Mouse (Mus musculus): ENCODE data around the gene Cdk5rap2. TPM values are rescaled to one million over a fixed set of nuclear protein-coding genes. Genes with fewer than 3 reads are reported as not detected.

The Cdk5rap2 gene
- total and polyA plus RNA-seq, 2 experiments from 2014 or later, result 2.8 to 6.1 TPM

DNA sequence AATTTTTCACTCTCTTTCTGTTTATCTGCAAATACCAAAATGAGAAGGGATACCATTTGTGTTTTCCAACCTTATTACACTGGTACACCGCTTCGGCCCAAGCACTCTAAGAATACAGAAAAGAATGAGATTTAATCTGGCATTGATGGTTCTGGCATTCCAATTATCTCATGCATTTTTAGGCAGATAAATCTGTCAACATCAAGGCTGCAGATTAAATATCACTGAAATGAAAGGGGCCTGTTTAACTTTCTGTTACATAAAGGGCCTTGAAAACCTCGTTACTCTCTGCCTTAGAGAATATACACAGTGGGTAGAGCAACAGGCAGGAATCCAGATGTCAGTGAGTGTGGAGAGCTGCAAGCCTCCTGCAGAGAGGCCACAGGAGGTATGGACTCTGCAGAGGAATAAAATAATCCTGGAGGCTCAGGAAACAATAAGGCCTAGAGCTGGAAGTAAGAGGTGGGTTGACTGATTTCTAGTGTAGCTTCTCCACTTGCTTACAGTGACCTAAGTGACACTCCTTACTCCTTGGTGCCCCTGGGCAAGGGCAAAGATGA, 166.6 kb downstream of the Cdk5rap2 start:
- Histone ChIP-seq H3K4me3 (ENCODE audit: low read depth, low read length) (no peak overlapping the region), H3K36me3 (replicated peaks; ENCODE audit: control insufficient read depth, insufficient read depth, low read length) (peaks cover 34% of the 10 kb centered on the region), H3K4me2 (ENCODE audit: low read depth, low read length) (no peak overlapping the region), H3K27me3 (ENCODE audit: control insufficient read depth, insufficient read depth, low read length) (no peaks in the 10 kb centered on the region), H3K4me1 (ENCODE audit: control insufficient read depth, insufficient read depth) (no peaks in the 10 kb centered on the region), H3K9ac (replicated peaks; ENCODE audit: low read depth, low read length) (no peak overlapping the region), H3K9me3 (replicated peaks; ENCODE audit: control insufficient read depth, low read length) (no peaks in the 10 kb centered on the region), H3K27ac (ENCODE audit: low read depth) (no peak overlapping the region)
- ATAC-seq (ENCODE audit: insufficient read depth, low read depth), result no peak
- 58% methylated on average over 3 of the region's 3 CpGs for WGBS
- no peak for DNase-seq (ENCODE audit: low spot score)
- TF ChIP-seq CTCF (IDR thresholded peaks at IDR 0.05; ENCODE audit: low read depth), result no peak
- TF ChIP-seq EP300 (IDR thresholded peaks at IDR 0.05; ENCODE audit: low read depth), result no peak

- H3K27me3 ChIP-seq (ENCODE audit: control insufficient read depth, insufficient read depth, low read length), result no peaks in the 10 kb centered on the region
- H3K36me3 ChIP-seq (replicated peaks; ENCODE audit: control insufficient read depth, insufficient read depth, low read length), result peaks cover 63% of the 10 kb centered on the region
- no peak for TF ChIP-seq CTCF (IDR thresholded peaks at IDR 0.05; ENCODE audit: low read depth)
- no peak for TF ChIP-seq EP300 (IDR thresholded peaks at IDR 0.05; ENCODE audit: low read depth)
- H3K27ac ChIP-seq (ENCODE audit: low read depth), result no peak overlapping the region
- no peak for ATAC-seq (ENCODE audit: insufficient read depth, low read depth)
- H3K4me2 ChIP-seq (ENCODE audit: low read depth, low read length), result no peak overlapping the region
- no peak overlapping the region for H3K4me3 ChIP-seq (ENCODE audit: low read depth, low read length)
- H3K4me1 ChIP-seq (ENCODE audit: control insufficient read depth, insufficient read depth), result no peaks in the 10 kb centered on the region
- no peak overlapping the region for H3K9ac ChIP-seq (replicated peaks; ENCODE audit: low read depth, low read length)
- H3K9me3 ChIP-seq (replicated peaks; ENCODE audit: control insufficient read depth, low read length), result no peaks in the 10 kb centered on the region
- WGBS, result 82% methylated on average over 7 of the region's 7 CpGs
- DNase-seq (ENCODE audit: low spot score), result no peak
Observed at GRCm38 (mm10) chr4:70239731-70240130, 170.5 kb downstream of the Cdk5rap2 start.

- Histone ChIP-seq H3K27ac (ENCODE audit: low read depth) (no peak overlapping the region), H3K4me2 (ENCODE audit: low read depth, low read length) (no peak overlapping the region), H3K4me3 (ENCODE audit: low read depth, low read length) (no peak overlapping the region), H3K36me3 (replicated peaks; ENCODE audit: control insufficient read depth, insufficient read depth, low read length) (peaks cover 63% of the 10 kb centered on the region), H3K27me3 (ENCODE audit: control insufficient read depth, insufficient read depth, low read length) (no peaks in the 10 kb centered on the region), H3K9me3 (replicated peaks; ENCODE audit: control insufficient read depth, low read length) (no peaks in the 10 kb centered on the region), H3K4me1 (ENCODE audit: control insufficient read depth, insufficient read depth) (no peaks in the 10 kb centered on the region), H3K9ac (replicated peaks; ENCODE audit: low read depth, low read length) (no peak overlapping the region)
- ATAC-seq (ENCODE audit: insufficient read depth, low read depth) (no peak), DNase-seq (ENCODE audit: low spot score) (no peak)
- 92% methylated on average over 6 of the region's 6 CpGs for WGBS
- no peak for TF ChIP-seq EP300 (IDR thresholded peaks at IDR 0.05; ENCODE audit: low read depth)
- no peak for TF ChIP-seq CTCF (IDR thresholded peaks at IDR 0.05; ENCODE audit: low read depth)
Observed at GRCm38 (mm10) chr4:70238862-70239261, 171.4 kb downstream of the Cdk5rap2 start.

DNA sequence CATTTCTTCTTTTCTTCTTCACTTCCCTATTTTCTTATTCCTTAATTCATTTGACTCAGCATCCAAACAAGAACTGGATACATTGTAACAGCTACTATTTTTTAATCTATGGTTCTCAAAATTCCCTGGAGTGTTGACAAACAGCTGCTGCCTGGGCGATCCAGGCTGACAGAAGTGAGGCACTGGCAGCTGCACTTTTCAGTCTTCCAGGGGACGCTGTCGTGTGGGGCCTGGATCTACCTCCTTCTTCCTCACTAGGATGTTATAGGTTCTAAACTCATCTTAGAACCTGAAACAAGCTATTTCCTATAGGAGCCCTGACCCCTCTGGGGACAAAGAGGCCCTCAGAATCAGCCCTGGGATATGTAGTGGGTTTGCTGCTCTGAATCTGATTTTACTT, 177.9 kb downstream of the Cdk5rap2 start:
- ATAC-seq (ENCODE audit: insufficient read depth, low read depth) (no peak), DNase-seq (ENCODE audit: low spot score) (no peak)
- Histone ChIP-seq H3K27me3 (ENCODE audit: control insufficient read depth, insufficient read depth, low read length) (no peaks in the 10 kb centered on the region), H3K4me3 (ENCODE audit: low read depth, low read length) (no peak overlapping the region), H3K4me2 (ENCODE audit: low read depth, low read length) (no peak overlapping the region), H3K9ac (replicated peaks; ENCODE audit: low read depth, low read length) (no peak overlapping the region), H3K4me1 (ENCODE audit: control insufficient read depth, insufficient read depth) (no peaks in the 10 kb centered on the region), H3K36me3 (replicated peaks; ENCODE audit: control insufficient read depth, insufficient read depth, low read length) (peaks cover 32% of the 10 kb centered on the region), H3K27ac (ENCODE audit: low read depth) (no peak overlapping the region), H3K9me3 (replicated peaks; ENCODE audit: control insufficient read depth, low read length) (no peaks in the 10 kb centered on the region)
- TF ChIP-seq EP300 (IDR thresholded peaks at IDR 0.05; ENCODE audit: low read depth) (no peak), CTCF (IDR thresholded peaks at IDR 0.05; ENCODE audit: low read depth) (no peak)
- 64% methylated on average over 3 of the region's 3 CpGs for WGBS

DNA sequence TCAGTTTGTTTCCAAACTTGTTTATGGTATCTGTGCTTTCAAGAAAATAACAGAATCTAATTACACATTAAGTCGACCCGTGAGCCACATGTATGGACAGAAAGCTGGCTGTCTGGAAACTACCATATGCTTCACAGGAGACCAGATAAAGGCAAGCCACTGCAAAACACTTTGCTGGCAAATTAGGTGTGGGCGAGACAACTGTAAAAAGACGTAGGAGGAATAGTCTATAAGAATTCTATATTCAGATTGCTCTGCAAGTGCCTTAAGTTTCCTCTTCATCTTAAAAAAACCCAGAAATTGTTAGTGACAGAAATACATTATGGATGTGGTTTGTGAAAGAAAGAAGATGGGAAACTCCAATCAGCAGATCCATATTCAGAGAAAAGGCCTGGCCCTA, 180.4 kb downstream of the Cdk5rap2 start:
- Histone ChIP-seq H3K27me3 (ENCODE audit: control insufficient read depth, insufficient read depth, low read length) (no peaks in the 10 kb centered on the region), H3K9me3 (replicated peaks; ENCODE audit: control insufficient read depth, low read length) (no peaks in the 10 kb centered on the region), H3K36me3 (replicated peaks; ENCODE audit: control insufficient read depth, insufficient read depth, low read length) (peaks cover 21% of the 10 kb centered on the region), H3K27ac (ENCODE audit: low read depth) (no peak overlapping the region), H3K4me2 (ENCODE audit: low read depth, low read length) (no peak overlapping the region), H3K4me3 (ENCODE audit: low read depth, low read length) (no peak overlapping the region), H3K9ac (replicated peaks; ENCODE audit: low read depth, low read length) (no peak overlapping the region), H3K4me1 (ENCODE audit: control insufficient read depth, insufficient read depth) (no peaks in the 10 kb centered on the region)
- no peak for ATAC-seq (ENCODE audit: insufficient read depth, low read depth)
- WGBS, result 87% methylated on average over 4 of the region's 4 CpGs
- no peak for DNase-seq (ENCODE audit: low spot score)
- TF ChIP-seq CTCF (IDR thresholded peaks at IDR 0.05; ENCODE audit: low read depth) (no peak), EP300 (IDR thresholded peaks at IDR 0.05; ENCODE audit: low read depth) (no peak)

GRCm38 (mm10) chr4:70228350-70228749, 181.9 kb downstream of the Cdk5rap2 start:
- WGBS, result 87% methylated on average over 2 of the region's 2 CpGs
- DNase-seq (ENCODE audit: low spot score) (no peak), ATAC-seq (ENCODE audit: insufficient read depth, low read depth) (no peak)
- Histone ChIP-seq H3K9me3 (replicated peaks; ENCODE audit: control insufficient read depth, low read length) (no peaks in the 10 kb centered on the region), H3K4me3 (ENCODE audit: low read depth, low read length) (no peak overlapping the region), H3K4me1 (ENCODE audit: control insufficient read depth, insufficient read depth) (no peaks in the 10 kb centered on the region), H3K27me3 (ENCODE audit: control insufficient read depth, insufficient read depth, low read length) (no peaks in the 10 kb centered on the region), H3K9ac (replicated peaks; ENCODE audit: low read depth, low read length) (no peak overlapping the region), H3K27ac (ENCODE audit: low read depth) (no peak overlapping the region), H3K4me2 (ENCODE audit: low read depth, low read length) (no peak overlapping the region), H3K36me3 (replicated peaks; ENCODE audit: control insufficient read depth, insufficient read depth, low read length) (peaks cover 24% of the 10 kb centered on the region)
- TF ChIP-seq CTCF (IDR thresholded peaks at IDR 0.05; ENCODE audit: low read depth), result no peak
- no peak for TF ChIP-seq EP300 (IDR thresholded peaks at IDR 0.05; ENCODE audit: low read depth)
